Mouse (Mus musculus): Measurements from ENCODE around the gene Arhgap29. TPM values are rescaled to one million over a fixed set of nuclear protein-coding genes. Genes with fewer than 3 reads are reported as not detected.

Gene Arhgap29
- total and polyA plus RNA-seq, 2 experiments, result 16.4 to 60.5 TPM

DNA sequence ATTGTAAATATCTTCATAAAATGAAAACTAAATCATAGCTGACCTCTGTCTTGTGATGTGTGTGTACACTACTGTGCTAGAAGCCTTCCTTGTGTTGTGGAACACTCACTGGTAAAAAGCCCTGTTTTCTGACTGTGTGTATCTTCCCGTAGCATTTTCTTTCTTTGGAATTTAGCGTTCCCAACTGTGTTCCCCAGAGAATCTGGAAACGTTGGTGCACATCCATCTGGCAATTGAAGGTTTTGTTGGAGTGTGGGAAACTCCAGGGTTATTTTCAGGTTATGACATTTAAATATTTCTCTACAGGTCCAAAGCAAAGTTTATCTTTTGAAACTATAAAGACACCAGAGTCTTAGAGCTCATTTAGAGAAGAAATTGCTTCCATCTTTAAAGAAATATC, 43.2 kb upstream of the Arhgap29 start:
- Histone ChIP-seq H3K27ac (replicated peaks; ENCODE audit: insufficient read depth, low read depth, low read length) (no peak overlapping the region), H3K4me3 (ENCODE audit: insufficient read depth, low read depth, low read length) (no peak overlapping the region), H3K4me1 (ENCODE audit: control insufficient read depth, insufficient read depth, low read length) (peaks cover 22% of the 10 kb centered on the region), H3K9ac (ENCODE audit: low read depth, low read length) (no peak overlapping the region), H3K36me3 (ENCODE audit: control insufficient read depth, insufficient read depth, low read length) (no peaks in the 10 kb centered on the region), H3K79me2 (ENCODE audit: control insufficient read depth, insufficient read depth, low read length) (no peaks in the 10 kb centered on the region), H3K27me3 (ENCODE audit: control insufficient read depth, insufficient read depth, low read length) (no peaks in the 10 kb centered on the region)
- WGBS, result 77% methylated on average over 3 of the region's 3 CpGs
- no peak for DNase-seq (ENCODE audit: extremely low read depth, low read depth, low spot score)
- TF ChIP-seq POLR2A (IDR thresholded peaks at IDR 0.05; ENCODE audit: extremely low read depth, insufficient read depth, low read length) (no peak), CTCF (IDR thresholded peaks at IDR 0.05; ENCODE audit: low read depth, low read length) (no peak)

DNA sequence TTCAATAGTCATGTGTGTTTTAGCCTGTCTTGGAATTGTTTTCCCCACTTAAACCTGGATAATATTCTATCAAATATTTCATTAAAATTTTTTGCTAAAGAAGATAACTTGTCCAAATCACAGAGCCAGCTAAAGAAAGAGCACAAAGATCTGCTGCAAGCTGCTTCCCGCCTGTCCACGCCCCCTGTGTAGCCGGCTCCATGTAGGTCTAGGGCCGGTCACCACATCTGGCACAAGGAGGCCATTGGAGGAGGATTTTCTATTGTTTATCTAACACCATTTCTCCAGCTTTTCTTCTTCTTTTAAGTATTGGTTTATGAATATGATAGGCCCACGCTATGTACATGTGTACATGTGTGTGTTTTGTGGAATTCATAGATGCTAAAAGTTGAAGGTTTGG, 38.9 kb upstream of the Arhgap29 start:
- Histone ChIP-seq H3K36me3 (ENCODE audit: control insufficient read depth, insufficient read depth, low read length) (no peaks in the 10 kb centered on the region), H3K4me1 (ENCODE audit: control insufficient read depth, insufficient read depth, low read length) (peaks cover 10% of the 10 kb centered on the region), H3K79me2 (ENCODE audit: control insufficient read depth, insufficient read depth, low read length) (no peaks in the 10 kb centered on the region), H3K27ac (replicated peaks; ENCODE audit: insufficient read depth, low read depth, low read length) (peak overlapping the region; percentile 48; the same call in 1 of the 2 replicates), H3K9ac (ENCODE audit: low read depth, low read length) (no peak overlapping the region), H3K27me3 (ENCODE audit: control insufficient read depth, insufficient read depth, low read length) (no peaks in the 10 kb centered on the region), H3K4me3 (ENCODE audit: insufficient read depth, low read depth, low read length) (no peak overlapping the region)
- WGBS, result 83% methylated on average over 5 of the region's 5 CpGs
- DNase-seq (ENCODE audit: extremely low read depth, low read depth, low spot score), result no peak
- TF ChIP-seq CTCF (IDR thresholded peaks at IDR 0.05; ENCODE audit: low read depth, low read length), result no peak
- no peak for TF ChIP-seq POLR2A (IDR thresholded peaks at IDR 0.05; ENCODE audit: extremely low read depth, insufficient read depth, low read length)

DNA sequence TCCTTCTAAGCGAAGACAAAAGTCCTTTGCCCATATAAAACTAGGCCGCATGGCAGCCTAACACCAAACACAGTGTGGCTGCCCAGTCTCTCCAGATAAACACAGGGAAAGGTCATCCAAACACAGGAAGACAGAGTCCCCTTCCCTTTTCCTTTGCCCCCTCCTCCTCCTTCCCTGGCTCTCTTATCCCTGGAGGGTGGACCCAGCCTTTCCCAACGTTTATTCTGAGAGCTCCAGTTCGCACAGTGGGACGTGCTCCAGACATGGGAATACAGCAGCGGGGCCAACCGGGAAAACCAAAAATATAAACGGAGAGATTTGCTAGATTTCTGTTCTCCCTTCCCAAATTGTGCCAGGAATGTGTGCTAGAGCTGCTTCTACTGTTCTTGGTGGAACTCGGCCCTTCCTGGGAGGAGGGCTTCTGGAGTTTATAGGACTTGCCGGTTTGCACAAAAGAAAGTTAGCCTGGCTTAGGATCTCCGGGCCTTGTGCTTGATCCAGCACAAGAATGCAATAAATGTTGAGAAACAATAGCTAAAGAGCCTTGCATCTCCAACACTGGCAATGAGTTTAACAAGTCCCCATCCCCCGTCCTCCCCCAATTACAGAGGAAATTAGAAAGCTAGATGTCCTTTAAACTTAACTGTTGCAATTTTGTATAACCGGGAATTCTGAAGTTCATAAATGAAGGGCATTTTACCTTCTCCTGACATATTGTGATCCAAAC, 37.7 kb upstream of the Arhgap29 start:
- TF ChIP-seq CTCF (IDR thresholded peaks at IDR 0.05; ENCODE audit: low read depth, low read length) (no peak), POLR2A (IDR thresholded peaks at IDR 0.05; ENCODE audit: extremely low read depth, insufficient read depth, low read length) (no peak)
- H3K36me3 ChIP-seq (ENCODE audit: control insufficient read depth, insufficient read depth, low read length), result no peaks in the 10 kb centered on the region
- H3K9ac ChIP-seq (ENCODE audit: low read depth, low read length), result no peak overlapping the region
- no peaks in the 10 kb centered on the region for H3K27me3 ChIP-seq (ENCODE audit: control insufficient read depth, insufficient read depth, low read length)
- peak; percentile 58 for DNase-seq (ENCODE audit: extremely low read depth, low read depth, low spot score)
- 65% methylated on average over 13 of the region's 13 CpGs for WGBS
- no peak overlapping the region for H3K4me3 ChIP-seq (ENCODE audit: insufficient read depth, low read depth, low read length)
- H3K27ac ChIP-seq (replicated peaks; ENCODE audit: insufficient read depth, low read depth, low read length), result peak overlapping the region; percentile 87
- no peaks in the 10 kb centered on the region for H3K79me2 ChIP-seq (ENCODE audit: control insufficient read depth, insufficient read depth, low read length)
- peaks cover 10% of the 10 kb centered on the region for H3K4me1 ChIP-seq (ENCODE audit: control insufficient read depth, insufficient read depth, low read length)

DNA sequence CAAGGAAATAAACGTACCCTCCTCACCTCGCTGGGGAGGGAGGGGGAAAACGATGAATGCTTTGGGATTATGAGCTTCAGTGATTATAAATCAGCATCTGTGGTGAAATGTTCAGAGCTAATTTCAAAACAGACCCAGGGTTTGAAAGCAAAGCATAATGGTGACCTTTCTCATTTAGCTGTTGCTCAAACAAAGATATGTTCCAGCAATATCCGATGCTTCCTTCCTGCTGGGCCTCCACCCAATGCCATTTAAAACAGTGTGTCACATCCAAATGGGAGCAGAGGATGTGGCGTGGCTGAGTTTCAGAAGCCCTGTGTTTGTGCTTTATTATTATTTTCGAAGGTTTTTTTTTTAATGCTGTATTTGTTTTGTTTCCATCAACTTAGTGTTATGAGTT, 37.1 kb upstream of the Arhgap29 start:
- DNase-seq (ENCODE audit: extremely low read depth, low read depth, low spot score), result peak; percentile 43
- 66% methylated on average over 6 of the region's 6 CpGs for WGBS
- peak overlapping the region; percentile 87 for H3K27ac ChIP-seq (replicated peaks; ENCODE audit: insufficient read depth, low read depth, low read length)

DNA sequence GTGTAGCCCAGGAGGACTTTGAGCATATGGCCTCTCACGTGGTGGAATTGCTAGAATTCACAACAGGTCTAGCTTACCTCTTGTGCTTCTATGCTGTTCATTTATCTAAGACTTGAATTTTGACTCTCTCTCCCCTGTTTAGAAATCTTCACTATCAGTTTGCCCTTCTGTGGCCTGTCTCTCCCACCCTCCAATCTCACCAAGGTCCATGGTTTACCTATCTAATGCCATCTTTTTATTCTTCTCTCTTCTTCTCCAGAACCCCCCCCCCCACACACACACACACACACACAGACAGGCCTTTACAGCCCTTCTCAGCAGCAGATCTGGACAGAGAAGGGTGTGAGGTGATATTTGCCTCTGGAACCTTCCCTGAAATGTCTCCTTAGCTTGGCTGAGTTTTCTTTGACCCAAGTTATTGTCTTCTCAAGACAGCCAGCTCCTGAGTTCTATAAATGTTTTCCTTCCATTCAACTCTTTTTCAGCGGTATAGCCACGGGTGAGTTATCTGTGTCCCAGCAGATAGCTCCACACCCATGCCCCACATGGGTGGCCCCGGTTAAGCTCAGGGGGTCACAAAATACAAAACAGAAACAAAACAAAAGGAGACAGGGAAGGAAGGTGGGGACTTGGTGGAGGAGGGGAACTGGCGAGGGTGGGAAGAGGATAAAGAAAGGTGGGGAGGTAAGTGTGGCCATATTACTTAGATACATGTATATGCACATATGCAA, 35.4 kb upstream of the Arhgap29 start:
- 82% methylated on average over 5 of the region's 5 CpGs for WGBS
- Histone ChIP-seq H3K4me3 (ENCODE audit: insufficient read depth, low read depth, low read length) (no peak overlapping the region), H3K27me3 (ENCODE audit: control insufficient read depth, insufficient read depth, low read length) (no peaks in the 10 kb centered on the region), H3K27ac (replicated peaks; ENCODE audit: insufficient read depth, low read depth, low read length) (no peak overlapping the region), H3K9ac (ENCODE audit: low read depth, low read length) (no peak overlapping the region), H3K4me1 (ENCODE audit: control insufficient read depth, insufficient read depth, low read length) (peaks cover 10% of the 10 kb centered on the region), H3K36me3 (ENCODE audit: control insufficient read depth, insufficient read depth, low read length) (no peaks in the 10 kb centered on the region), H3K79me2 (ENCODE audit: control insufficient read depth, insufficient read depth, low read length) (no peaks in the 10 kb centered on the region)
- DNase-seq (ENCODE audit: extremely low read depth, low read depth, low spot score), result no peak
- no peak for TF ChIP-seq CTCF (IDR thresholded peaks at IDR 0.05; ENCODE audit: low read depth, low read length)
- TF ChIP-seq POLR2A (IDR thresholded peaks at IDR 0.05; ENCODE audit: extremely low read depth, insufficient read depth, low read length), result no peak

More for the DNA sequence above, 37.1 kb upstream of the Arhgap29 start:
- Histone ChIP-seq H3K9ac (ENCODE audit: low read depth, low read length) (no peak overlapping the region), H3K79me2 (ENCODE audit: control insufficient read depth, insufficient read depth, low read length) (no peaks in the 10 kb centered on the region), H3K4me3 (ENCODE audit: insufficient read depth, low read depth, low read length) (no peak overlapping the region), H3K27me3 (ENCODE audit: control insufficient read depth, insufficient read depth, low read length) (no peaks in the 10 kb centered on the region), H3K36me3 (ENCODE audit: control insufficient read depth, insufficient read depth, low read length) (no peaks in the 10 kb centered on the region), H3K4me1 (ENCODE audit: control insufficient read depth, insufficient read depth, low read length) (peaks cover 10% of the 10 kb centered on the region)
- TF ChIP-seq POLR2A (IDR thresholded peaks at IDR 0.05; ENCODE audit: extremely low read depth, insufficient read depth, low read length) (no peak), CTCF (IDR thresholded peaks at IDR 0.05; ENCODE audit: low read depth, low read length) (no peak)

DNA sequence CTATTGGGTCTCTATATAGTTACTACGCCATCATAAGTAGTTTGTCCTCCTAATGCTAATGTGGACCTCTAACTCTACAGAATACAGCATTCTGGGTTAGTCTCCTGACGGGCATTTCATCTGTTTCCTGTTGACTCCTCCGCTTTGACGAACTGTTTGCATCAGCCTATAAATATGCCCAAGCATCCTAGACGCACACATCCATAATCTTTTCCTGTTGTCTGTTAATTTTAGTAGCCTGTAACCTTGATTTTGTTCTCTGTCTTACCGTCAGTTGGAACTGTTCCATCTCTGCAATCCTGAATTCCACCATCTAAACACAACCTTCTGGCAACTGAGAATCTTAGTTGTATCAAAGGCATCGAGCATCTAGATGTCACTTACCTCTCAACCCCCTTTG, 34.7 kb upstream of the Arhgap29 start:
- H3K79me2 ChIP-seq (ENCODE audit: control insufficient read depth, insufficient read depth, low read length), result no peaks in the 10 kb centered on the region
- no peak overlapping the region for H3K27ac ChIP-seq (replicated peaks; ENCODE audit: insufficient read depth, low read depth, low read length)
- H3K9ac ChIP-seq (ENCODE audit: low read depth, low read length), result no peak overlapping the region
- peaks cover 10% of the 10 kb centered on the region for H3K4me1 ChIP-seq (ENCODE audit: control insufficient read depth, insufficient read depth, low read length)
- DNase-seq (ENCODE audit: extremely low read depth, low read depth, low spot score), result no peak
- H3K27me3 ChIP-seq (ENCODE audit: control insufficient read depth, insufficient read depth, low read length), result no peaks in the 10 kb centered on the region
- 86% methylated on average over 7 of the region's 7 CpGs for WGBS
- TF ChIP-seq CTCF (IDR thresholded peaks at IDR 0.05; ENCODE audit: low read depth, low read length) (no peak), POLR2A (IDR thresholded peaks at IDR 0.05; ENCODE audit: extremely low read depth, insufficient read depth, low read length) (no peak)
- no peaks in the 10 kb centered on the region for H3K36me3 ChIP-seq (ENCODE audit: control insufficient read depth, insufficient read depth, low read length)
- H3K4me3 ChIP-seq (ENCODE audit: insufficient read depth, low read depth, low read length), result no peak overlapping the region
